Mouse (Mus musculus) c-Kit-positive CD71-negative TER-119-negative erythroid progenitor cells, embryonic 14.5 days (primary cell): ENCODE data around the gene Faim2.

ENCODE experiments used
- DNase-seq: peaks from one replicate; pipeline ENCODE4 v3.0.0-alpha.2; 2013; ENCODE audit warnings: low read depth

Gene Faim2

DNA sequence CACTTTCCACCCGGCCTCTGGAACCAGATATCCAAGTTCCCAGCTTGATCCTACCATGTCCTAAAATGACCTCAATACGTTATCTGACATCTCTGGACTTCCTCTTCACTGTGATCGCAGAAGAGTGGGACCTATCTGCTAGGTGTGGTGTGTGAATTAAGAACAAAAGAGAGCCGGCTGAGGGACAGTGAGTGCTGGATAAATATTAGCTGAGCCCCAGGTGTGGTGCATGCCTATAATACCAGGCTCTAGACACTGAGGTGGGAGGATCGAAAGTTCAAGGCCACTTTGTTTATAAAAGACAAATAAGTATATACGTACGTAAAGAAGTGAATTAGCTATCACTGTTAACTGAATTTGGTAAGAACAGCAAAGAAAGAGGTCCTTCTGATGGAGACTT lies 18.1 kb downstream of the Faim2 start:
- DNase-seq, result no peak

DNA sequence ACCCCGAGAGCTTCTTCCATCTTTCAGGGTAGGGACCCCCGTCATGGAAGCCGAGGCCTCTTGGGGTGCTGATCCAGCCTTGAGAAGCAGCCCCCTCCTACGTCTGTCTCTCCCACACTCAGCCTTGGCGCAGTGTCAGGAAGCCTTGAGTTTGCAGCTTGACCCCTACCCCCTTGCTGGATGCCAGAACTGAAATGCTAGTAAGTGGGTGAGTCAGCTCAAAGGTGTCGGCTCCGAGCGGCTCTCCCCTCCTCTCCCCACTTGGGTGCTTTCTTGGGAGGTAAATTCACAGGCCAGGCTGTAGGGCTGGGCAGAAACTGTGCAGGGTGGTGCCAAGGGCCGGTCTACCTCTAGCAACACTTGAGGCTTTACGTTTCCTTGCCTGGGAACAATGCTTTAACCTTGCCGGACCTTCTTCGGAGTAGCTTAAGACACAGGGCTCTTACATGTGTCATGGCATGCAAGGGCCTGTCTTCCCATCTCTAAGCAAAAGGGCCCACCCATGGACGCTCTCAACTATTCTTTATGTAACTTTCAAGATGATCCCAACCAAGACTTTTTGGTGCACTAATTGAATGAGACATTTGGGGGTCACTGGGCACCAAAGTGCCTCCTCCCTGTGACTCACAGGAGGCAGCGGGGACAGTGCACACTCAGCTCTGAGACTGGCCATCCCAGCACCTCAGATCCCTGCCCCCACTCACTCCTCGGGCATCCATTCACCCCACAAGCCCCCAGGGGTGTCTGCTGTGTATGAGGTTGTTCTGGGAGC lies 22.5 kb downstream of the Faim2 start:
- no peak for DNase-seq

DNA sequence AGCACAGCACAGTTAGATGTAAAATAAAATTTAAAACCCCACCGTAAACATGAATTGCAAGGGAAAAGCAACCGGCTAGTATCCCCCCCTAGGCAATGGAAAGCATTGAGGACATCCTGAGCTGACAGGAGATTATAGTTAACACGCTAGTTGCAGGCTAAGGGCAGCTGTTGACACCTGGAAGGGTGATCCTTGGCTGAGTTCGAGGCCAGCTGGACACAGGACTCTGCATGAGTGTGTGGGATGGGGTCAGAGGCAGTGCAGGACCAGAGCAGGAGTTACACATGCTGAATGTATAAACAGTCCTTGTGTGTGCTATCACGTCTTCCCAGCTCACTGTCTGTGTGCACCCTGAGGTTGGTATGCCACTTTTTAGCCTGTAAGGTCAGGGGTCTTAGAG lies 24.7 kb downstream of the Faim2 start:
- no peak for DNase-seq

DNA sequence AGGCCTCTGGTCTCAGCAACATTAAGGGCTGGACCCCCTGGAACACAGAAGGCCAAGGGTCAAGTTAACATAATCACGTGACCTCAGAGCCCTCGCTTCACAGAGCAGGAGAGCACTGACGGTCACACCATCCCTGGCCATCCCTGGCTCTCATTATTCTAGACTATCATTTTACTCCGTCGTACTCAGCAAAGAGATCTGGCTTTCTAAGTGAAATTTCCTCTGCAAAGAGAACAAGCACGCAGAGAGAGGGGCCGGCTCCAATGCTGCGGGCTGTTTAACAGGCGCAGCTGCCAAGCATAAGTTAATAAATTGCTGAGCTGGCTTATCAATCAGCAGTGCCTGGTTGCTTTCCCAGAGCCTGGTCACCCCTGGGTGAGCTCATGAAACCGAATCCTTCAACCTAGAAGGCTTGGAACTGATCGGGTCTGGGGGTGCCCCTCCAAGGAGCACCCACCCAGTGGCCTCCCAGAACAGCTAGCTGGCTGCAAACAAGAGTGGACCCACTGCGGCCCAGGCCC lies 25.6 kb downstream of the Faim2 start:
- no peak for DNase-seq

DNA sequence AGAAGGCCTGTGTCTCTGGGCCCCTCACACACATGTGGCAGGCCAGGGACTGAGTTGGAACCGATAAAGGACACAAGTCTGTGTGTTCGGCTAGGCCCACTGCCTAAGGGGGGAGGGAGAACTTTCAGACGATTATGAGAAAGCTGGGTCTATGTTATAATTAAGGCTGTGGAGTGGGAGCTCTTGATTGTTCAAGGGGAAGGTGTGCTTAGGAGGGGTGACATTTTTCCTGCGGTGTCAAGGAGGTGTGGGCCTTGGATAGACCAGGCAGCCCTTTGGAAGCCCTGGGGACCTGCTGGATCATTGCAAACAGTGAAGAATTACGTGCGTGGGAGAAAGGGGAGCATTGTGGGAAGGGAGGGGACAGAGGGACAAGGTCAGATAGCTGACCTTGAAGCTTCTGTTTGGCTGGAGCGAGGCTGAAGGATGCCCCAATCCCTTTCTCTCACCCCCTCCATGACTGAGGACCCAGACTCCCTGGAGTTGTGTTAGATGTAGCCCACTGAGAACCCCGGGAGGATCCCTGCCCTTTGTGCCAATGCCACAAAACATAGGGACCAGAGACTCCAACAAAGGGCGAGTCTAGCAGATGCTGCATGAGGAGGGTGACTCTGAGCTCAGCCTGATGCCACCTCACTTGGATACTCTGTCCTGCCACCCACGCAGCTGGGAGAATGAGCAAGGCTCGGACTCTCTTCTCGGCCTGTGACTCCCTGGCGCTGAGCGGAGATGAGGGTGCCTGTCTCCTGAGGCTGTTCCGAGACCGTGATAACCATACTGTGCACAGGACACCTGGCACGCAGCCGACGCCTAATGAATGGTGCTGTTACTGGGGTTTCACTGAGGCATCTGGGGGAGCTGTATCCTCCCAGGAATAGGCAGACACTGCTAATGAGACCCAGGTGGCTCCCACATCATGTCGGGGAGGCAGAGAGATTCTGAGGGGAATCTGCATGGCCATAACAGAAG lies 26.4 kb downstream of the Faim2 start:
- DNase-seq, result no peak

DNA sequence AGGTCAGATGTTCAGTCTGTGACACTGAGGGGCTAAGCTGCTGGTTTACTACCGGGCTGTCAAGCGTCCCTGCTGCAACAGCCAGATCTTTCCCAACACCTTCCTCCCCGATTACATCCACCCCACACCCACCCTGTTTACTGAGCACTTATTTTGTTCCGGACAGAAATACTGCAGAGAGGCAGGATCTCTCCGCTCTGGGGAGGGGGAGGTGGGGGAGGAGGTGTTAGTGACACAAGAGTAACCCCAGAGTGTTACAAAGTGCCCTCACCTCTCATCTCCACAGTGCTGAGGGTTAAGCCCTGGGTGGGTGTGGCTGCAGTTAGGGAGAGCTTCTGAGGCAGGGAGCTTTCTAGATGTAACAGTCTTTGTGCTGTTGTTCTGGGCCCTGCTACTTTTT lies 27.6 kb downstream of the Faim2 start:
- no peak for DNase-seq

DNA sequence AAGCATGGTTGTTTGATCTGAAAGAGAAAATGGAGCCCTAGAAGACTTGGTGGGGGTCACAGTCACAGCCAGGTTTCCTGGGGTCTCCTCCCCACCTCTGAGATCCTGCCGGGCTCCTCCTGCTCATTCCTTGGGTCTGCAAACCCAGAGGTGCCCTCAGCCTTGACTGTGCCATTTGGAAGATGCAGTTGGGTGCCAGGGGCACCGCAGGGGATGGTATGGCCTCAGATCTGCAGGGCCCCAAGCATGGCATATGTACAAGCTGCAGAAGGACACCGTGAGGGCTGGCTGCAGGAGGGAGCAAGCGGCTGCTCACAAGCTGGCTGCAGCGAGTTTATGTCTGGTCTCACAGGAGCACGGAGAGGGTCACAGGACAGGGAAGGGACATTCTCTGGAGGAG lies 28.2 kb downstream of the Faim2 start:
- DNase-seq, result no peak

DNA sequence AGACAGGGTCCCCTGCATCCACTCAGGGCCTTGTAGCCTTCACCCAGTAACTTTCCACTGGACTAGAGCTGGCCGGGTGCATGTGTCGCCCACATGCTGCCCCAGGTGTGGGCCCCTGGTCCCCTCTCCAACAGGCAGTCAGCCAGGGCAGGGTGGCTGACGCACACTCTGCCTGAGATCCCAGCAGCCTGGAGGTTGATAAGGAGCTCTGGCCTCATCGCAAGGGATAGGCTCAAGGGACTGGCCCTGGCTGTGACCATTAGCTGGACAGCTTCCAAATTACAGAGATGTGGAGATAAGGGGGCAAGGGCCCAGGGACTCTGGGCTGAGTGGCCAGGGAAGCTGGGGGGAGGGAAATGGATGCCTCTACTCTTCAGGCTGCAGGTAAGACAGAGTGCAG lies 29.2 kb downstream of the Faim2 start:
- DNase-seq, result no peak

DNA sequence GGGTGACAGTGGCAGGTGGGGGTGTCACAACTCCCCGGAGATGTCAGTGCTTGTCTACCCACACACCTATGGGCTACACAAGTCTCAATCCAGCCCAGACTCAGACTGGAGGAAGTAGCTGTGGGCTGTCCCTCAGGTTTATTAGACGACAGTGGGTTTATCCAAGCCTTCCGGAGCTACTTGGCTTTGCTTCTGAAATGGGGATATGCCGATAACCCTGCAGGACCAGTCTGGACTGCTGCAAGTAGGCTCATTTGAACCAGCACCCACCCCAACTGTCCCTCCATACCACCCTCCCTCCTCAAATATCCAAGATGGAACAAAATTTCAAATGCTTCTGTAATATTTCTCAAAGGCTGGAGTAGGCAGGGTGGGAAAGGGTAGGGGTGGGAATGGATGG lies 29.6 kb downstream of the Faim2 start:
- DNase-seq, result no peak

DNA sequence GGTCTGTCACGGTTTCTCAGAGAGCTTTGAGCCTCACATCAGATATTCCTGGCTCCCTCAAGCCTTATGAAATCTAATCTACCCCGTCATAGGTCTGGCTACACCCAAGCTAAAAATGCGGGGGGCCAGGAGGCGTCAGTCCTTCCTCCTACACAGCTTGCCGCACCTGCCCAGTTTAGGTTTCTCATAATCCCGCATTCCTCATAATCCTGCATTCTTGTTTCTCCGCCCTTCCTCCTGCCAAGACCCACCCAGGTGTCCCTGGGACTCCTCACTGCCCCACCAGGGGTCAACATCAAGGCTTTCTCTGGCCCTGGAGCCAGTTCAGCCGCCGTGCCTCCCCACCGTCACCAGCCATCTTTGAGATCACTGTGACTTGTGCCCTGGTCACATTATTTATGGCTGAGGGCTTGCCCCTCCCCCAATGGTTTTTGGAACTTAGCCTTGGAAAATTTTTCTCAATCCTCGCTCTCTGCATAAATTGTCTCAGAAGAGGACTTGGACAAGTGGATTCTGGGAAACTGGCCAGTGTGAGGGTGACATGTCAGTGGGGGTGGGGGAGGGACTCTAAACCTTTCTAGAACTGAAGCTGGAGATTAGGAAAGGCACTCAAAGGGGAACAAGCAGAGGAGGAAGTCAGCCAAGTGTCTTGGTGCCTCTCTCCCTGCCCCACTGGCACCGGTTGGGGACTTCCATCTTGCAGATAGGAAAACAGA lies 30.3 kb downstream of the Faim2 start:
- no peak for DNase-seq

DNA sequence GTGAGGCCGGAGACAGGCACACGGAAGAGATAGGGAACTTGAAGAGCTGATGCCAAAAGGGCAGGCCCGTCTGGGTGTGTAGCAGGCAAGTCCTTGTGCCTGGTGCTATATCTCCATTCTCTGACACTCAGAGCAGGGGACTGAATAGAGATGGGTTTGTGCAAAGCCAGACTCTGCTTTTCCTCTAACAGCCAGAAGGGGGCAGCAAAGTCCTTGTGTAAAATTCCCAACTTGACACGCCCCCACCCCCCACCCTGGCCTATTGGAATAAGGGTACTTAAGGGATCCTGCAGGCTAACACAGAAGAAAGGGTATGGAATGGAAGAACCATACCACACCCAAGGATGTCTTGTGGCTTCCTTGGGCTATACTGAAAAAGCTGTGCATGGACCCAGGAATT lies 30.9 kb downstream of the Faim2 start:
- DNase-seq, result no peak

DNA sequence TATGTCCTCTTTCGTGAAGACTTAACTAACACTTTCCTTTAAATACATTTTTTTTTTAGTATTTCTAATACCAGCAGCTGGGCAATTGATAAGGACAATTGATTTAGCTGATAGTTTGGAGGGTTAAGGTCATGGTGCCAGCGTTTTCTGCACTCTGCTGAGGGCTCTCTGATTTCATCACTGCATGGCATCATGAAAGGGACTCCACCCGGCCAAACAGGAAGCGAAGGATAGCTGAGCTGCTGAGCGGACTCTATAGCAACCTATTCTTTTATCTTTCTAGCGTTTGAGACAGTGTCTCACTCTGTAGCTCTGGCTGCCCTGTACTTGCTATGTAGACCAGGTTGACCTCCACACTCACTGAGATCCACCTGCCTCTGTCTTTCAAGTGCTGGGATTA lies 43.2 kb downstream of the Faim2 start:
- DNase-seq, result no peak

DNA sequence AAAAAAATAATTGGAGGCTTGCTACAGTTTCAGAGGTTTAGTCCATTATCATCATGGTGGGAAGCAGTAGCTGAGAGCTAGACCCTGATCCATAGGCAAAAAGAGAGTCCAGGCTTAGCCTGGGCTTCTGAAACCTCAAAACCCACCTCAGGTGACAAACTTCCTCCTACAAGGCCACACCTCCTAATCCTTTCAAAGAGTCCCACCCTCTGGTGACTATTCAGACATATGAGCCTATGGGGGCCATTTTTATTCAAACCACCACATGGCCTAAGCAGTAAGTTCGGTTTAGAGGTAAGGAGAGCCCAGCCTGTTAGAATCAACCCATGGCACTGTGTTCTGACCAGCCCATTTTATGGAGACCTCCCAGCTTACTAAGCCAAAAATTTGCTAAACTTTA lies 52.2 kb downstream of the Faim2 start:
- no peak for DNase-seq

DNA sequence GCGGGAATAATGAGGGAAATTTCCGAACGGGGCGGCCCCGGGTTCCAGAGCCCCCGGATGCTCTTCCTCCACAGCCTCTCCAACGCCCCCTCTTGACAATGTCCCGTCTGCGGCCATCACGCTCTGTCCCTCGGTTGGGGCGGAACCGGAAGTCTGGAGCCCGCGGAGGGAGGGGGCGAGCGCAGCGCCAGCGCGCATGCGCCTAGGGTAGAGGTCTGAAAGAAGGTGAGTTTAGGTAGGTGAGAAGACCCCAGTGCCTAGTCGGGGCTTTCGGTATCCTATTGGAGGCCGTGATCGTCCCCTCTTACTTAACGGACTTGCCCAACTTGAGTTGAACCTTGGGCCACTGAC lies 53.4 kb downstream of the Faim2 start, which contains the start of gene Bcdin3d:
Gene Bcdin3d (minus strand): TSS at position 155 of the 351 bp plus-strand sequence.
- peak; percentile 74 for DNase-seq

DNA sequence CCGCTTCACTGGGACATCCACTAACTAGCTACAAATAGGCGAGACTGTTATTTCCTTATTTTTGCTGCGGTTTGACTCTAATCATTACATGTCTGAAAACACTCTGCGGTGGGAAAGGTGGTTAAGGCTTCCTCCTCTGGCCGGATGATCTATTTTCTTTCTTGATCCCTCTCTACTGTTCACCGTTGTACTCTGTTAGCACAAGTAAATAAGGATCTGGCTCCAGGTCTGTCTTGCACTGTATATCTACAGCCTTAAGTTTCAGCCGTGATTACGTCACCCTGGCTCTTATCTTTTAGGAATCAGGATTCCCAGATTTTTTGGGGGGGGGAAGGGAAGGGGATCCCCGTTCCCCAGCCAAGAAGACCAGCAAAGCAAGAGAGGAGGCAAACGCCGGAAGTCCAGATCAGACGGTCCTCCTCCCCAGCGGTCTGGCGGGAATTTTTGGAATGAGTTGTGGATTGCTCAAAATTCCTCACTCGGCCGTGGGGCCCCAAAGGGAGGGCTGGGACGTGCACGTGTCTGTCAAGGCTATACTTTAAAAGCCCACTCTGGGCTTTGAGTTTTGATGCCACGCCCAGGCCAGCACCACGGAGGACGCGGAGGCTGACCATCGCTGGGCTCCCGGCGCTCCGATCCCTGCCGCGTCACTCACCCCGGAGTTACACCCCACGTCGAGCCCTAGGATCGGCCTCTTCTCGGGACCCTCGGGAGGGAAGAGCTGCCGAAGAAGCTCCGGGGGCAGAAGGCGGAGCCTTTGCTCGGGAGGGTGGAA lies 54.0 kb downstream of the Faim2 start:
- DNase-seq, result no peak

DNA sequence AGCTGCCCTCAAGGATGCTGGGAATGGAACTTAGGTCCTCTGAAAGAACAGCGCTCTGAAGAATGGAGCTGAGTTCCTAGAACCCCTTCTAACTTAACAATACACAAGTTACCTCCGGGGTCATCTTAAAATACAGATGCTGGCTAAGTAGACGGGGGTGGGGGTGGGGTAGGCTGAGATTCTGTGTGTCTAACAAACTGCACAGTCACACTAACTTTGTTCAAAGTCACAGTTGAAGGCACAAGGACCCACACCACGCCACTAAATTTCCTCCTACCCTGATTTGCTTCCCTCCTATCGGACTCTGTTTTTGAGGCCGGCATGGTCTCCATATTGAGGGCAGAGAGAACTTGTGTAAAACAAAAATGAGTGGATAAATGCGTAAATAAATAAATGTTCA lies 55.0 kb downstream of the Faim2 start:
- DNase-seq, result no peak

DNA sequence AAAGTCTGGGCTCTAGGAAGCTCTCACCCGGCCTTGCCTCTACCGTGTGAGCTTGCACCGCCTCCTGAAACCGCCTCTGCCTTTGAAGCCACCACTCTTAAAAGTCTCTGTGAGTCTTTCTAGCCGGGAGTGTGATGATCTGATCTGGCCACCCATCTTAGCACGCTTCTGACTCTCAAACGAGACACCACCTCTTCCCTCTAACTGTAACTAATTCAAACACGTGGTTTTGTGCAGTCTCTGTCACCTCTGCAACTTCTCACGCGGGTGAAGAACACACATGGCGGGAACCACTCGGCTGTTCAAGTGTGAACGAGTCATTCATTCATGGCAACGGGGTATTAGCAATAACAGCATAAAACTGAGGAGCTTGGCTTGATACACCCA lies 56.3 kb downstream of the Faim2 start:
- no peak for DNase-seq

DNA sequence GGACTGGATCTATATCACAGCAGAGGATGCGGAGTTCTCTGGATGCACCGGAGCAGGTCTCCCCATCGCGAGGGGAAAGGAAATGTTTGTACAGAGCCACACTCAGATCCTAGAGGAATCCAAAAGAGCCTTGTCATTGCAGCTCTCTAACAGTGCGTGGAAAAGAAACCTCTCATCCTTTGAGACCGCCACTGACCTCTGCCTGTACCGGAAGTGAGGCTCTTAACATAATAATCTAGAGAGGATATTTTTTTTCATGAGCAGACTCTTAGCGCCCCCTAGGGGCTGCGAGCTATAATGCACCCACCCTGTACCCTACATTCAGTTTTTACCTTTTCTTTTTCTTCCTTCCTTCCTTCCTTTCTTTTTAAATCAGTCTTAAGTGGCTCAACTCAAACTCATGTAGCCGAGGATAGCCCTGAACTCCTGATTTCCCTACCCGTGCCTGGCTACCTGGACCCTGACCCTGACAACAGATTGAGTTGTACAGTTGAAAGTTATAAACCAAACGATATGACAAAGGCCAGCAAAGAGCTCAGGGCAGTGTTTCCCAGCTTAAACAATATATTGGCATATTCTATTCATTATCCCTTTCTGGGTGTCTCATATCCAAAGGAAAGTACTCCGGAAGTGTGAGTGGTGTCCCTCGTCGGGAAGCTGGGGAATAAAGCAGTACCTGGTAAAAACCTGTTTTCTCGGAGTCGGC lies 56.8 kb downstream of the Faim2 start:
- DNase-seq, result no peak

DNA sequence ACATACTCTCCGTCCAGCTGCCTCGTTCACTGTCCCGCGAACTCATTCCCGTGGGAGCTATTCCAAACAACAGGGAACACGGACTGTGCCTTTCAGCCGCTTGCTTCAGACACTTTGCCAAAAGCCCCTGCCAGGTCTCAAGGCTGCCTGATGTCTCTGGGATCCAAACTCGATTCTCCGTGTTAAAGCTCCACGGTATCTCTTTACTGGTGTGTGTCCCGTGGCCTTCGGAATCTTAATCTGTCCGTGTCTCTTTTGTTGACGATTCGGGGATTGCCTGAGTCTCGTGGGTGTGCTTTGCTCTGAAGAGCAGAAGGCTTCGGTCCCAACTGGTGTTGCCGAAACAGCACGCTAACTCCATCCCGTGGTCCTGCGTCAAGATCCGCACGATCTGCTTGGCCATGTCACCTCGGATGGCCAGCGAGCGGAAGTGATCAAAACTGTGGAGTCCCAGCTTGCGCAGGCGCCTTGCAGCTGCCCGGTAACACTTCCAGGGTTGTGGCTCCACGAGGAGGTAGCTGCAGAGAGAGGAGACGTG lies 57.7 kb downstream of the Faim2 start:
- no peak for DNase-seq

DNA sequence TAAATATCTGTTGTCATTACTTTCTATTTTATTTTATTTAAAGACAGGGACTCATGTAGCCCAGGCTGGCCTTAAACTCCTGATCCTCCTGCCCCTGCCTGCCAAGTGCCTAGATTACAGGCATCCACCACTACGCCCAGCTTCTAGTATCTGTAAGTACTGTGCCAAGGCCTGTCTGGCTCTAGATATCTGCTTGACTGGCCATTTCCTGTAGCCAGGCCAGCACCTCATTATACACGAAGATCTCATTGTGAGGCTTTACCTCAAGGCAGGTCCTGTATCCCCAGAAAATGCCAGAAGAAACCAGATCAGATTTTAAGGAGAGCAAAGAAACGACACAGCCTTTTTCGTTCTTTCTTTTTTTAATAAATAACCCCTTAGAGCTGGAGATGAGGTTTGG lies 58.2 kb downstream of the Faim2 start:
- DNase-seq, result no peak

DNA sequence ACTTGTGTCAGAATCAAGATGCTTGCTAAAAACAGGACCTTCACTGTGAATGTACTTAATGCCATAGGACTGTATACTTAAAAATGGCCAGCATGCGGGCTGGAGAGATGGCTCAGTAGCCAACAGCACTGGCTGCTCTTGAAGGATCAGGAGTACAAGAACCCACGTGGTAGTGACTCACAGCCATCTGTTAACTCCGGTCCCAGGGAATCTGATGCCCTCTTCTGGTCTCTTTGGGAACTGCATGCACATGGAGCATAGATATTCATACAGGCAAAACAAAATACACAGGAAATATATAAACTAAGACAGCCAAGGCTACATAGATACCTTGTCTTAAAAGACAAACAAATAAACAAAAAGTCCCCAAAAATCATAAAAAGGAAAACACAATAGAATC lies 58.9 kb downstream of the Faim2 start:
- DNase-seq, result peak; percentile 85
